Mouse (Mus musculus): ENCODE data around the gene Aggf1. TPM values are rescaled to one million over a fixed set of nuclear protein-coding genes. Genes with fewer than 3 reads are reported as not detected.

Gene Aggf1
- total RNA-seq (2012; rRNA removed) (46.1 and 55.1 TPM in 2 replicates), polyA plus RNA-seq (2012; ENCODE audit: insufficient read depth in 1 of 2, insufficient read length in 2 of 2, low read depth in 1 of 2, low replicate concordance in 2 of 2, missing spikeins in 1 of 2) (10 to 100 TPM; 50.5 to 74.5 TPM)

GRCm38 (mm10) chr13:95374701-95375553, at the start of gene Aggf1:
TSS of gene Aggf1 (minus strand) at chr13:95375352.
- peak within 1 kb of the TSS; percentile 81 for H3K27ac ChIP-seq (ENCODE audit: control insufficient read depth, low read depth, low read length)
- peaks cover 6 to 14% of the 10 kb centered on the region in 2 experiments for H3K36me3 ChIP-seq (ENCODE audit: control insufficient read depth in 1 of 2, insufficient read depth in 2 of 2, low read length in 2 of 2)
- TF ChIP-seq NELFE (IDR thresholded peaks at IDR 0.05; ENCODE audit: low read depth, low read length) (peak; percentile 70), UBTF (IDR thresholded peaks at IDR 0.05; ENCODE audit: borderline replicate concordance, insufficient read depth, low read depth, low read length) (peak; percentile 95; the same call in 1 of the 2 replicates), TBP (IDR thresholded peaks at IDR 0.05; ENCODE audit: low read depth, low read length) (peak; percentile 89), ZC3H11A (IDR thresholded peaks at IDR 0.05; ENCODE audit: low read depth, low read length) (no peak), USF2 (IDR thresholded peaks at IDR 0.05; ENCODE audit: borderline replicate concordance in 1 of 2, insufficient read depth in 1 of 2, low read depth in 1 of 2, low read length in 2 of 2) (no peak), MXI1 (IDR thresholded peaks at IDR 0.05; ENCODE audit: low read depth, low read length) (peak; percentile 86), MEF2A (IDR thresholded peaks at IDR 0.05; ENCODE audit: extremely low read depth, insufficient replicate concordance, low read depth, low read length, poor library complexity, severe bottlenecking) (no peak), SIN3A (IDR thresholded peaks at IDR 0.05; ENCODE audit: low read length) (peak; percentile 96), MYC (IDR thresholded peaks at IDR 0.05; ENCODE audit: low read depth, low read length) (peak; percentile 83; the same call in 1 of the 2 replicates), CTCF (IDR thresholded peaks at IDR 0.05 in 2 of 3, conservative IDR thresholded peaks at IDR 0.05 in 1 of 3; ENCODE audit: control insufficient read depth in 1 of 3, insufficient read depth in 1 of 3, low read depth in 2 of 3, low read length in 3 of 3, poor library complexity in 1 of 3, severe bottlenecking in 1 of 3) (no peak), ELF1 (IDR thresholded peaks at IDR 0.05; ENCODE audit: low read depth, low read length) (peak; percentile 97), POLR2A (IDR thresholded peaks at IDR 0.05; ENCODE audit: control insufficient read depth in 1 of 2, insufficient read depth in 1 of 2, low read depth in 1 of 2, low read length in 2 of 2, poor library complexity in 1 of 2) (peak; percentile 64 to 88; a peak in 3 of 4 replicates), ETS1 (IDR thresholded peaks at IDR 0.05; ENCODE audit: low read depth, low read length) (peak; percentile 48; the same call in 1 of the 2 replicates), E2F4 (IDR thresholded peaks at IDR 0.05; ENCODE audit: borderline replicate concordance, low read depth, low read length) (no peak), USF1 (IDR thresholded peaks at IDR 0.05; ENCODE audit: low read depth, low read length) (no peak), POLR2AphosphoS5 (IDR thresholded peaks at IDR 0.05; ENCODE audit: borderline replicate concordance, low read depth, low read length) (peak; percentile 80; the same call in 1 of the 2 replicates), BHLHE40 (IDR thresholded peaks at IDR 0.05; ENCODE audit: borderline replicate concordance, low read depth, low read length) (no peak), MAX (IDR thresholded peaks at IDR 0.05; ENCODE audit: low read length) (peak; percentile 74; the same call in 1 of the 2 replicates), ZKSCAN1 (IDR thresholded peaks at IDR 0.05; ENCODE audit: low read depth, low read length) (no peak), GABPA (IDR thresholded peaks at IDR 0.05; ENCODE audit: low read depth, low read length) (no peak), KAT2A (conservative IDR thresholded peaks at IDR 0.05; ENCODE audit: low read depth, low read length) (peak; percentile 77), TCF12 (IDR thresholded peaks at IDR 0.05; ENCODE audit: low read depth, low read length) (peak; percentile 47), ZMIZ1 (IDR thresholded peaks at IDR 0.05; ENCODE audit: low read depth, low read length) (peak; percentile 75), CHD2 (IDR thresholded peaks at IDR 0.05; ENCODE audit: low read length) (no peak), MAZ (IDR thresholded peaks at IDR 0.05; ENCODE audit: low read depth, low read length) (no peak; the same call in 1 of the 2 replicates), CHD1 (IDR thresholded peaks at IDR 0.05; ENCODE audit: low read depth, low read length) (no peak), TAL1 (IDR thresholded peaks at IDR 0.05; ENCODE audit: low read length) (no peak), MAFK (IDR thresholded peaks at IDR 0.05; ENCODE audit: borderline replicate concordance, low read depth, low read length) (no peak), POLR2AphosphoS2 (IDR thresholded peaks at IDR 0.05; ENCODE audit: low read length) (peak; percentile 67; the same call in 1 of the 2 replicates), EP300 (IDR thresholded peaks at IDR 0.05; ENCODE audit: low read depth in 1 of 2, low read length in 2 of 2) (0 out of 4 replicates have a peak, but pooled peaks of 1 of the 2 experiments have one; percentile 16), RAD21 (IDR thresholded peaks at IDR 0.05; ENCODE audit: low read depth, low read length) (no peak), ZNF384 (IDR thresholded peaks at IDR 0.05; ENCODE audit: low read depth, low read length) (no peak), MYB (IDR thresholded peaks at IDR 0.05; ENCODE audit: low read depth, low read length) (no peak), SMC3 (IDR thresholded peaks at IDR 0.05; ENCODE audit: low read depth, low read length) (no peak), HCFC1 (IDR thresholded peaks at IDR 0.05; ENCODE audit: low read depth, low read length) (peak; percentile 96)

More at GRCm38 (mm10) chr13:95374701-95375553, at the start of gene Aggf1:
- DNase-seq (ENCODE audit: low read depth, low spot score): peak; percentile 94
- Histone ChIP-seq H3K4me1 (ENCODE audit: control insufficient read depth in 1 of 2, insufficient read depth in 2 of 2, low read length in 2 of 2) (peaks cover 7 to 9% of the 10 kb centered on the region in 2 experiments), H3K4me3 (ENCODE audit: control insufficient read depth in 1 of 2, insufficient read depth in 1 of 2, low read depth in 2 of 2, low read length in 2 of 2) (peak within 1 kb of the TSS; percentile 61 to 95), H3K27me3 (ENCODE audit: control insufficient read depth in 1 of 2, insufficient read depth in 2 of 2, low read length in 2 of 2) (no peaks in the 10 kb centered on the region), H3K9me3 (replicated peaks; ENCODE audit: insufficient read depth, low read length) (no peaks in the 10 kb centered on the region), H3K79me2 (ENCODE audit: control insufficient read depth, insufficient read depth, low read length, poor library complexity) (peaks cover 27% of the 10 kb centered on the region), H3K9ac (ENCODE audit: control insufficient read depth, low read depth, low read length, poor library complexity, severe bottlenecking) (peak within 1 kb of the TSS; percentile 90)
